Mouse (Mus musculus) midbrain, embryonic 13.5 days (tissue): Measurements from ENCODE around the gene Dock3. TPM values are rescaled to one million over a fixed set of nuclear protein-coding genes. Genes with fewer than 3 reads are reported as not detected.

Experiments
- ATAC-seq: fragments of 200-750 bp; cut with Nextera tagmentation; 2 replicates; pipeline ENCODE4 v1.8.0; 2017; ENCODE audit warnings: mild to moderate bottlenecking, moderate TSS enrichment, moderate library complexity
- H3K27ac ChIP-seq: fragments of 300-500 bp; sonication (generic); 2 replicates; pipeline ENCODE4 v1.5.1; 2015; ENCODE audit warnings: inconsistent platforms, mild to moderate bottlenecking, moderate library complexity
- H3K27me3 ChIP-seq: fragments of 300-500 bp; sonication (generic); 2 replicates; pipeline ENCODE4 v1.6.1; 2015; ENCODE audit warnings: mild to moderate bottlenecking, inconsistent platforms
- H3K36me3 ChIP-seq: fragments of 300-500 bp; sonication (generic); 2 replicates; pipeline ENCODE4 v1.6.1; 2015; ENCODE audit warnings: mild to moderate bottlenecking, inconsistent platforms
- H3K4me1 ChIP-seq: fragments of 300-500 bp; sonication (generic); replicated peaks from 2 replicates; pipeline ENCODE4 v1.6.1; 2015; ENCODE audit warnings: inconsistent platforms
- H3K4me2 ChIP-seq: fragments of 300-500 bp; sonication (generic); replicated peaks from 2 replicates; pipeline ENCODE4 v1.6.1; 2015; ENCODE audit warnings: moderate library complexity, mild to moderate bottlenecking, inconsistent platforms
- H3K4me3 ChIP-seq: fragments of 300-500 bp; sonication (generic); replicated peaks from 2 replicates; pipeline ENCODE4 v1.5.1; 2015; ENCODE audit warnings: mild to moderate bottlenecking, inconsistent platforms
- H3K9ac ChIP-seq: fragments of 300-500 bp; sonication (generic); replicated peaks from 2 replicates; pipeline ENCODE4 v1.6.1; 2015; ENCODE audit warnings: mild to moderate bottlenecking, inconsistent platforms
- H3K9me3 ChIP-seq: fragments of 300-500 bp; sonication (generic); 2 replicates; pipeline ENCODE4 v1.6.1; 2016; ENCODE audit warnings: mild to moderate bottlenecking, inconsistent platforms
- WGBS: fragments of 180-500 bp; shearing (Covaris S2); methylation state at CpG from one replicate; pipeline ENCODE4 v1.1.7; 2015; 5-methylcytosine and 5-hydroxymethylcytosine counted together
- polyA plus RNA-seq: library from polyadenylated mRNA; unstranded; fragments of >200 nt; fragmentation: Nextera tagmentation; extraction: Ambion mirVana; gene quantifications from 2 replicates; pipeline ENCODE4 v1.2.1, GENCODE M21; 2015

The Dock3 gene
- polyA plus RNA-seq, 1 experiment from 2014 or later = 20.2 TPM

- H3K4me2 ChIP-seq = no peak overlapping the region
- H3K36me3 ChIP-seq = no peaks in the 10 kb centered on the region
- WGBS = 86% methylated on average over 3 of the region's 3 CpGs
- peak overlapping the region; percentile 30; the same call in 1 of the 2 replicates for H3K27ac ChIP-seq
- ATAC-seq = no peak
- peaks cover 34% of the 10 kb centered on the region for H3K4me1 ChIP-seq
- no peak overlapping the region for H3K9ac ChIP-seq
- no peak overlapping the region for H3K4me3 ChIP-seq
- no peaks in the 10 kb centered on the region for H3K9me3 ChIP-seq
- no peaks in the 10 kb centered on the region for H3K27me3 ChIP-seq
These were observed 23.2 kb upstream of the Dock3 start for GRCm38 (mm10) chr9:107254925-107255324.

- Histone ChIP-seq H3K27me3 (no peaks in the 10 kb centered on the region), H3K4me1 (peaks cover 34% of the 10 kb centered on the region), H3K4me3 (no peak overlapping the region), H3K27ac (peak overlapping the region; percentile 30; the same call in 1 of the 2 replicates), H3K9ac (0 out of 2 replicates have a peak overlapping the region, but pooled peaks have one; percentile 6), H3K4me2 (no peak overlapping the region), H3K9me3 (no peaks in the 10 kb centered on the region), H3K36me3 (no peaks in the 10 kb centered on the region)
- ATAC-seq = peak; percentile 54; the same call in 1 of the 2 replicates
- WGBS = 79% methylated on average over 12 of the region's 12 CpGs
These were observed 22.8 kb upstream of the Dock3 start for GRCm38 (mm10) chr9:107254476-107254875.

GRCm38 (mm10) chr9:107252164-107252563 is 20.5 kb upstream of the Dock3 start:
- WGBS = 6% methylated on average over 5 of the region's 5 CpGs
- Histone ChIP-seq H3K4me2 (no peak overlapping the region; the same call in 1 of the 2 replicates), H3K36me3 (no peaks in the 10 kb centered on the region), H3K9me3 (no peaks in the 10 kb centered on the region), H3K4me1 (peaks cover 34% of the 10 kb centered on the region), H3K9ac (0 out of 2 replicates have a peak overlapping the region, but pooled peaks have one; percentile 20), H3K27ac (peak overlapping the region; percentile 78), H3K27me3 (no peaks in the 10 kb centered on the region), H3K4me3 (no peak overlapping the region)
- peak; percentile 81 for ATAC-seq

- Histone ChIP-seq H3K36me3 (no peaks in the 10 kb centered on the region), H3K9ac (no peak overlapping the region), H3K27ac (no peak overlapping the region), H3K4me3 (no peak overlapping the region), H3K27me3 (no peaks in the 10 kb centered on the region), H3K4me2 (no peak overlapping the region), H3K4me1 (peaks cover 28% of the 10 kb centered on the region), H3K9me3 (no peaks in the 10 kb centered on the region)
- WGBS = 85% methylated on average over 14 of the region's 14 CpGs
- ATAC-seq = no peak
These were observed 19.0 kb upstream of the Dock3 start for GRCm38 (mm10) chr9:107250416-107251337.

GRCm38 (mm10) chr9:107249154-107249553 is 17.4 kb upstream of the Dock3 start:
- no peaks in the 10 kb centered on the region for H3K36me3 ChIP-seq
- H3K27ac ChIP-seq = no peak overlapping the region
- peaks cover 12% of the 10 kb centered on the region for H3K4me1 ChIP-seq
- no peak overlapping the region for H3K4me2 ChIP-seq
- 79% methylated on average over 6 of the region's 6 CpGs for WGBS
- no peak overlapping the region for H3K9ac ChIP-seq
- no peak overlapping the region for H3K4me3 ChIP-seq
- ATAC-seq = no peak
- no peaks in the 10 kb centered on the region for H3K27me3 ChIP-seq
- H3K9me3 ChIP-seq = no peaks in the 10 kb centered on the region

- Histone ChIP-seq H3K27ac (no peak overlapping the region), H3K36me3 (no peaks in the 10 kb centered on the region), H3K4me1 (peaks cover under 1% of the 10 kb centered on the region; the same call in 1 of the 2 replicates), H3K4me2 (no peak overlapping the region), H3K27me3 (no peaks in the 10 kb centered on the region), H3K4me3 (no peak overlapping the region), H3K9me3 (no peaks in the 10 kb centered on the region), H3K9ac (no peak overlapping the region)
- WGBS = 67% methylated on average over 4 of the region's 4 CpGs
- no peak for ATAC-seq
These were observed 14.5 kb upstream of the Dock3 start for GRCm38 (mm10) chr9:107246170-107246569.

GRCm38 (mm10) chr9:107245311-107245710 is 13.6 kb upstream of the Dock3 start:
- Histone ChIP-seq H3K27me3 (no peaks in the 10 kb centered on the region), H3K9me3 (no peaks in the 10 kb centered on the region), H3K4me1 (no peaks in the 10 kb centered on the region), H3K36me3 (no peaks in the 10 kb centered on the region), H3K27ac (no peak overlapping the region), H3K4me3 (no peak overlapping the region), H3K4me2 (no peak overlapping the region), H3K9ac (no peak overlapping the region)
- ATAC-seq = no peak
- 90% methylated on average over 4 of the region's 4 CpGs for WGBS

- Histone ChIP-seq H3K36me3 (no peaks in the 10 kb centered on the region), H3K4me1 (0 out of 2 replicates have a peak, but pooled peaks cover 6% of the 10 kb centered on the region), H3K27ac (no peak overlapping the region), H3K4me3 (no peak overlapping the region), H3K9me3 (no peaks in the 10 kb centered on the region), H3K4me2 (no peak overlapping the region), H3K27me3 (peaks cover 53% of the 10 kb centered on the region), H3K9ac (no peak overlapping the region)
- ATAC-seq = no peak
- WGBS = 73% methylated on average over 5 of the region's 5 CpGs
These were observed 4.4 kb upstream of the Dock3 start for GRCm38 (mm10) chr9:107236151-107236550.

GRCm38 (mm10) chr9:107235261-107235660 is 3.6 kb upstream of the Dock3 start:
- ATAC-seq = no peak
- Histone ChIP-seq H3K4me2 (no peak overlapping the region), H3K4me3 (no peak overlapping the region), H3K27me3 (peaks cover 53% of the 10 kb centered on the region), H3K4me1 (peaks cover 6% of the 10 kb centered on the region; the same call in 1 of the 2 replicates), H3K27ac (no peak overlapping the region), H3K9ac (no peak overlapping the region), H3K9me3 (no peaks in the 10 kb centered on the region), H3K36me3 (no peaks in the 10 kb centered on the region)
- 59% methylated on average over 5 of the region's 5 CpGs for WGBS

- peaks cover 13% of the 10 kb centered on the region for H3K4me1 ChIP-seq
- H3K9me3 ChIP-seq = no peaks in the 10 kb centered on the region
- no peaks in the 10 kb centered on the region for H3K36me3 ChIP-seq
- H3K4me3 ChIP-seq = peak overlapping the region; percentile 93
- WGBS = 24% methylated on average over 9 of the region's 9 CpGs
- peak; percentile 29 for ATAC-seq
- H3K9ac ChIP-seq = peak overlapping the region; percentile 92
- H3K4me2 ChIP-seq = peak overlapping the region; percentile 72
- peak overlapping the region; percentile 95 for H3K27ac ChIP-seq
- peaks cover 46% of the 10 kb centered on the region for H3K27me3 ChIP-seq
These were observed 431 bp upstream of the Dock3 start for GRCm38 (mm10) chr9:107232140-107232539.

- H3K9me3 ChIP-seq = no peaks in the 10 kb centered on the region
- WGBS = 1% methylated on average over 42 of the region's 50 CpGs
- peak overlapping the region; percentile 92 for H3K9ac ChIP-seq
- peak overlapping the region; percentile 93 for H3K4me3 ChIP-seq
- peak; percentile 94 for ATAC-seq
- H3K27me3 ChIP-seq = peaks cover 36% of the 10 kb centered on the region
- no peaks in the 10 kb centered on the region for H3K36me3 ChIP-seq
- H3K4me1 ChIP-seq = peaks cover 13% of the 10 kb centered on the region
- H3K4me2 ChIP-seq = peak overlapping the region; percentile 72
- peak overlapping the region; percentile 95 for H3K27ac ChIP-seq
These were observed 644 bp downstream of the Dock3 start for GRCm38 (mm10) chr9:107230991-107231538.

- 87% methylated on average over 1 of the region's 1 CpGs for WGBS
- Histone ChIP-seq H3K27me3 (no peaks in the 10 kb centered on the region), H3K4me2 (no peak overlapping the region), H3K4me1 (peaks cover under 1% of the 10 kb centered on the region), H3K9me3 (no peaks in the 10 kb centered on the region), H3K4me3 (no peak overlapping the region), H3K9ac (no peak overlapping the region), H3K27ac (no peak overlapping the region), H3K36me3 (no peaks in the 10 kb centered on the region)
- ATAC-seq = no peak
These were observed 7.1 kb downstream of the Dock3 start for GRCm38 (mm10) chr9:107224597-107224996.
